Mouse (Mus musculus): Measurements from ENCODE around the gene Pde6g.

Pde6g gene

GRCm38 (mm10) chr11:120467051-120467735, 13.9 kb upstream of the Pde6g start, which contains the start of gene Arl16:
Gene Arl16 (minus strand): TSS chr11:120467607.
- DNase-seq (ENCODE audit: low spot score) = peak; percentile 92

DNA sequence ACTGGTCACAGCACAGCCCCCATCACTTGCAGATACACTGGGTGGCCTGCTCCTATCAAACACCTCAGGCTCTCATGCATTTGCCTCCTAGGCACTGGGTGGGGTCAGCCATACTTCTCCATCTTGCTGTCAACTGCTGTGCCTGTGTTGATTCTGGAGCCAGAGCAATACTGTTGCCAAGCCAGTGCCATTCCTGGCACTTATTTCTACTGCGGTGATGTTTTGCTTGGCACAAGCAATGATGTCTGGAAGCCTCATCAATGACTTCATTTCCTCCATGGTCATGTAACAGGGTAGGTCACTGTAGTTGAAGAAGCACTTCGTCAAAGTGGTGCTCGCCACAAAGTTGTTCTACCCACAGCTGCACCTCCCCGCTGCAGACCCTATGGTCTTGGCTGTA, 12.2 kb upstream of the Pde6g start:
- DNase-seq (ENCODE audit: low spot score) = no peak

GRCm38 (mm10) chr11:120464365-120464764, 11.1 kb upstream of the Pde6g start:
- DNase-seq (ENCODE audit: low spot score) = no peak

GRCm38 (mm10) chr11:120463536-120463935, 10.2 kb upstream of the Pde6g start:
- no peak for DNase-seq (ENCODE audit: low spot score)

DNA sequence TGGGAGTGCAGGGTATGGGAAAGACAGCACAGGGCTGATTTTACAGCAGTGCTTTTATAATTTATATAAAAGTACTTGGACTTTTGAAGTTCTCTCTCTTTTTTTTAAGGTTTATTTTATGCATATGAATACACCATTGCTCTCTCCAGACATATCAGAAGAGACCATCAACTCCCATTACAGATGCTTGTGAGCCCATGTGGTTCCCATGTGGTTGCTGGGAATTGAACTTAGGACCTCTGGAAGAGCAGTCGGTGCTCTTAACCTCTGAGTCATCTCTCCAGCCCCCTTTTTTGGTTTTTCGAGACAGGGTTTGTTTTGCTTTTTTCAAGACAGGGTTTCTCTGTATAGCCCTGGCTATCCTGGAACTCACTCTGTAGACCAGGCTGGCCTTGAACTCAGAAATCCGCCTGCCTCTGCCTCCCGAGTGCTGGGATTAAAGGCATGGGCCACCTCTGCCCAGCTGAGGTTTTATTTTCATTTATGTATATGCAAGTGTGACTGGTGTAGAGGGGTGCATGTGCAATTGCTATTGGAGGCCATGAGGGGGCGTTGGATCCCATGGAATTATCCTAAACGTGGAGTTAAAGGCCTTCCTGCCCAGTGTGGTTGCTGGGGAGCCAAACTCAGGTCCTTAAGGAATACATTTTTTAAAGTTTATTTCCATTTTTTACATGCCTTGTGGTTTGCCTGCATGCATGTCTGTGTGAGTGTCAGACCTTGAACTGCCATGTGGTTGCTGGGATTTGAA, 5.7 kb upstream of the Pde6g start:
- DNase-seq (ENCODE audit: low spot score) = no peak

DNA sequence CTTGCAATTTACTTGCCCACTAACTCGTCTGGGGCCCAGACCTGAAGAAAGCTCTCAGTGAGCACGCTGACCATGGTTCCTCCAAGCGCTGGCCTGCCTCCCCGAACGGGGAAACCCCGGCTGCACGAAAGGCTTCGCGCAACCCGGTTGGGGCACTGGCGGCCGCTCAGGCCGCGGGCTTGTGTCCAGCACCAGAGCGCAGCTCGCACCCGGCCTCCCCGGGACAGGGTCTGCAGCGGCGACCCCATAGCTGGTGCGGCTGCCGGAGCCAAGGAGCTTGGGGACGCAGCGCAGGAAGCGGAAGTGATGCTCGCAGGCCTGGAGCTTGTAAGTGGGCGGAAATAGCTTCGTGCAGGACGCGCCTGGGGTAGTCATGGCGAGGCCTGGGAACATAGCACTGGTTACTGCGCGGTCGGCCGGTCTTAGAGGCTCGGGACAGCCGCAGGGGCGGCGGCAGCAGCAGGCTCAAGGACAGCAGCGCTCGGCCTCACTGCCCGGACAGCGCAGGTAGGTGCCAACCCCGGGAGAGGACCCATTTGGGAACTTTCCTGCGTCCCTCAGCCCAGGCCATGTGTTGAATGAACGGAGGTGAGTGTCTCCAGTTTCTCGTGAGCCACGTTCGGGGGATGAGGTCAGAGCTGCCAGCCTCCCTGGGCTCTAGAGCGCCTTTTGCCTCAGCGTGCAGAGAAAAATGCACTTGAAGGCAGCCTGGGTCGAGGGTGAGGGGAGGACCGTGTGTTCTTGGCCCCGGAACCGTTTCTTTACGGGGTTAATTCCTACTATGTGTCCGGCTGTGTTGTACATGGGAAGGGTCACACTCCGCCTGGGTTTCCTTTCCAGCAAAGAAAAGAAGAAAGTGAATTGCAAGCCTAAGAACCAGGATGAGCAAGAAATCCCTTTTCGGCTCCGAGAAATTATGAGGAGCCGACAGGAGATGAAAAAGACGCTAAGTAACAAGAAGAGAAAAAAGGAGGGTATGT, 4.8 kb upstream of the Pde6g start, which contains the start of the genes Oxld1 and Ccdc137:
Gene Oxld1 (minus strand): TSS at position 297 of the 980 bp plus-strand sequence.
Gene Ccdc137 (plus strand): TSS at position 344 of the 980 bp plus-strand sequence.
- peak; percentile 56 for DNase-seq (ENCODE audit: low spot score)

- DNase-seq (ENCODE audit: low spot score) = no peak
Measured at GRCm38 (mm10) chr11:120457370-120457769, 4.1 kb upstream of the Pde6g start.

GRCm38 (mm10) chr11:120455413-120455812, 2.1 kb upstream of the Pde6g start:
- DNase-seq (ENCODE audit: low spot score) = no peak

- DNase-seq (ENCODE audit: low spot score) = no peak
Measured at GRCm38 (mm10) chr11:120454965-120455364, 1.7 kb upstream of the Pde6g start.

DNA sequence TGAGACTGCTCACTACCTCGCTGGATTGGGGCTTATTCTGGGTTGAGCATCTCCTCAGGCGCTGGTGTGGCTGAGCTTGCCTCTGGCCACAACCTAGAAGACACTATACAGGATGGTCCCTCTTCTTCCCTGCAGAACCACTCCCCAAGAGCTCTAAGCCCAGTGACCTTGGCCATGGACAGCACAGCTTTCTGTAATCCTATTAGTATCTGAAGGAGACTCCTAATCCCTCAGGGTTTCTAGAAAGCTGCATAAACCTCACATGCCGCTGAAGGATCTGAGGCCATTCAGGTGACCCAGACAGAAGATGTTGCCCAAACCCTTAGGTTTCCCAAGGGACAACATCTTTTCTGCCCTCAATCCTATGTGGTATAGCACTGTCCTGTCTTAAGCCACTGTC, 1.1 kb downstream of the Pde6g start:
- no peak for DNase-seq (ENCODE audit: low spot score)

- DNase-seq (ENCODE audit: low spot score) = no peak
Measured at GRCm38 (mm10) chr11:120447179-120447578, 6.1 kb downstream of the Pde6g start.

DNA sequence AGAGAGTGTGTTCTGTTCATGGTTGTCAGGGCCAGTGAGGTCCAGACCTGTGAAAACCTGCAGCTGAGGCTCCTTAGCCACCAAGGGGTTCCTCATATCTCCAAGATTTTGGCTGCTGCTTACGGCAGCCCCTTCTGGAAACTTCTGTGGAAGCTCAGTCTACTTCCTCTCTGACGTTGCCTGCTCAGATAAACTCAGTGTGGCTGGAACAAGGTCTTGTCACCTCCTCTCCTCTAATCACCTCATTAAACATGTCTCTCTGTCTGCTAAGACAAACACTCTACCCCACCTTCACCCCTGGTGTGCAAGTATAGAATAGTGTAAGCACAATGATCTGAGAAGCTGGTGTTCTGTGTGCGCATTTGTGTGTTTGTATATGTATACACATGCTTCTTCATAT, 7.8 kb downstream of the Pde6g start:
- DNase-seq (ENCODE audit: low spot score) = no peak

DNA sequence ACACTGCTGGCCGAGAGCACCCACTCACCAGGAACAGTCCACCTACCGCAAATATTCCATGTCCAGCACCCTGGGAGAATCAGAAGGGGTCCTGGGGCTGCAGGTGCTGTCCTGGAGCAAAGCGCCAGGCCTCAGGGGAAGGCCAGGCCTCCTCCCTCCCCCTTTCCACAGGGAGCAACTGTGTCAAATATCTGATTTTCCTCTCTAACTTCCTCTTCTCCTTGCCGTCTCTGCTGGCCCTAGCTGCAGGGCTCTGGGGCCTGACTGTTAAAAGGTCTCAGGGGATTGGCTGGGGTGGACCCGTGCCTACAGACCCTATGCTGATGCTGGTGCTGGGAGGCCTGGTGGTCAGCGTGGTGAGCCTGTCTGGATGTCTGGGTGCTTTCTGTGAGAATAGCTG, 9.2 kb downstream of the Pde6g start:
- no peak for DNase-seq (ENCODE audit: low spot score)

- no peak for DNase-seq (ENCODE audit: low spot score)
Measured at GRCm38 (mm10) chr11:120442765-120443280, 10.5 kb downstream of the Pde6g start.

- no peak for DNase-seq (ENCODE audit: low spot score)
Measured at GRCm38 (mm10) chr11:120442344-120442743, 11.0 kb downstream of the Pde6g start, which contains the start of gene Tspan10. Gene Tspan10 (plus strand): TSS chr11:120442644.

- DNase-seq (ENCODE audit: low spot score) = no peak
Measured at GRCm38 (mm10) chr11:120437857-120438385, 15.4 kb downstream of the Pde6g start.

GRCm38 (mm10) chr11:120437152-120437856, 16.0 kb downstream of the Pde6g start, which contains the start of gene Nploc4:
Gene Nploc4 (minus strand): TSS chr11:120437708.
- peak; percentile 62 for DNase-seq (ENCODE audit: low spot score)

- DNase-seq (ENCODE audit: low spot score) = no peak
Measured at GRCm38 (mm10) chr11:120426727-120427126, 26.6 kb downstream of the Pde6g start.

GRCm38 (mm10) chr11:120423569-120424295, 29.6 kb downstream of the Pde6g start:
- peak; percentile 14 for DNase-seq (ENCODE audit: low spot score)

Data from left cerebral cortex, adult 11 months (tissue).